Mouse (Mus musculus): Measurements from ENCODE around the gene BC035044.
A peak's percentile ranks its signal among the peaks of the same experiment; 100 is the strongest.
"Not testable (repeated sequence)": the region's sequence is repeated elsewhere in the genome, so short reads cannot be mapped to it uniquely, and the experiment has no call there.

BC035044 gene

GRCm38 (mm10) chr6:128890948-128891355, at the start of gene BC035044:
TSS of gene BC035044 (minus strand) at chr6:128891126.
- DNase-seq, result no peak

- not testable (repeated sequence) for DNase-seq
Measured at GRCm38 (mm10) chr6:128935889-128936665, 45.2 kb upstream of the BC035044 start.

- DNase-seq, result not testable (repeated sequence)
Measured at GRCm38 (mm10) chr6:128934081-128934480, 43.2 kb upstream of the BC035044 start, which contains the start of gene Clec2g. TSS of gene Clec2g (plus strand) at chr6:128934381.

GRCm38 (mm10) chr6:128933050-128933449, 42.1 kb upstream of the BC035044 start:
- no peak for DNase-seq

DNA sequence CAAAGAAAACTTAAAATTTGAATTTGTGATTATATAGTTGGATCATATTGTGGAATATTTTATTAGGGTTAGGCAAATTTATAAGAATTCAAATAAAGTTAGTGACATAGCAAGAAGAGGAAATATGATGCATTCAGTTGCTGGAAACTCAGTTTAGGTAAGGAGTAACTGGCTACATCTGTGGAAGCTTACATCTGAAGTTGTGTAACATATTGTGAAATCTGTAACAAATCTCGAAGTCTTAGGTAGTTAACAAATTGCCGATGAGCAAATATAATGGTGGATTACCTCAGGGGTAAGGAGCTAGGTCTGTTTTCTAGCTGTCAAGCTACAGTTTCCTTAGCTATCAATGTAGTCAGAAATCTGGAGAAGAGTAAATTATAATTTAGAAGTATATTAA, 26.4 kb upstream of the BC035044 start:
- DNase-seq, result no peak

DNA sequence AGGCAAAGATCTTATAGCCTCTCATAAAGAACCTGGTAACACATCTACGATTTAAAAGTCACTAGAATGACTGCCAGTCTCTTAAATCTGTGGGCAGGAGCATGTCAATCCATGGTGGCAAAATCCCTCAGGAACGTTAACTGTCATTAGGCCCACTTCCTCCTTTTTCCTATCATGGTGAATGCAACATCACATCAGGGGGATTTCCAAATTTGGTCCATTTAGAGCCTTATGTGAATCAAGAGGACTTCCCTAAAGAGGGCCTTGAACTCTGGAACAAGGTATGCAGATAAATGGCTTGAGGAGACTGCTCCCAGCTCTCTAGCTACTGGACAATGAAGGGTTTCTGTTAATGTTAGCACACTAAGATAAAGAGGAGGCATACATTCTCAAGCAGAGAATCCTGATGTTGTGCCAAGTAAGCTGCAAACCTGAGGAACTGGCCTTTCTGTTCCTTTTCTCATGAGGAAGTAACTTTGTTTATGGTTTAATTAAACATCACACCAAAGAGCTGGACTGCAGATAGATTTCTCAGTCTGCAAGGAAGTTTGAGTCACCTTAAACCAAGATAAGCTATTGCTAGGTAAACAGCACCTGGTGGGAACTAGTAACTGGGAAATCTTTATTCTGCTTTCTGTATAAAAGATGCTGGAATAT, 22.8 kb upstream of the BC035044 start:
- DNase-seq, result no peak

DNA sequence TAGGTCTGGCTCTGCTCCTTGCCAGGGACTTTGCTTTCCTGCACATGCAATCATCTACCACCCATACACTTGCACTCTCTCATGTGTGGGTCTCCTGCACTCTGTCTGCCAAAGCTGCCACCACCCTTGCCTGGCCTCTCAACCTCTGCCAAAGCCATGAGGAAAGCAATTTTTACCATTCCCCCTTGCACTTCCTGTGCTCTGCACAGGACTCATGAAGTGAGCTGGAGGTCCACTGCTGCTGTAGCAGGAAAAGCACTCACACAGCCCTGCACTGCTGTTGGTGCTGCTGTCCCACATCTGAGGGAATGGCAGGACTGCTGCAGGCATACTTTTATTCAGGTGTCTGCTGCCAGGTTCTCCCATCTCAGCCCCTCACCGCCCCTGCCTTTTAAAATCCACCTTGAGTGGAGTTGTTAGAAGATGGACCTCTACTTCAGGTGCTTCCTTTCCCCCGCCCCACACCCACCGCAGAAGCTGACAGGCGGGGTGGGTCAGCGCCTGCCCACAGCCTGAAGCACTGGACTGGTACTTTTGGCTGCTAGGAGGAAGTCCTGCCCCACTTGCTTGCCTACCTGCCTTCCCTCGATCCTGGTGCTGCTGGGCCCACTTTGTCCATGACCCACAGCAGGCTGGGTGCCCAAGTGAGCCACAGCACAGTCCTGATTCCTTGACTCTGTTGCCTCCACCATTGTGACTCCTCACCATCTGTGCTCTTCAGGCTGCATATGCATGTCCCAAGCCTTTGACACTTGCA, 10.0 kb upstream of the BC035044 start:
- not testable (repeated sequence) for DNase-seq

- DNase-seq, result no peak
Measured at GRCm38 (mm10) chr6:128900044-128900443, 9.1 kb upstream of the BC035044 start.

DNA sequence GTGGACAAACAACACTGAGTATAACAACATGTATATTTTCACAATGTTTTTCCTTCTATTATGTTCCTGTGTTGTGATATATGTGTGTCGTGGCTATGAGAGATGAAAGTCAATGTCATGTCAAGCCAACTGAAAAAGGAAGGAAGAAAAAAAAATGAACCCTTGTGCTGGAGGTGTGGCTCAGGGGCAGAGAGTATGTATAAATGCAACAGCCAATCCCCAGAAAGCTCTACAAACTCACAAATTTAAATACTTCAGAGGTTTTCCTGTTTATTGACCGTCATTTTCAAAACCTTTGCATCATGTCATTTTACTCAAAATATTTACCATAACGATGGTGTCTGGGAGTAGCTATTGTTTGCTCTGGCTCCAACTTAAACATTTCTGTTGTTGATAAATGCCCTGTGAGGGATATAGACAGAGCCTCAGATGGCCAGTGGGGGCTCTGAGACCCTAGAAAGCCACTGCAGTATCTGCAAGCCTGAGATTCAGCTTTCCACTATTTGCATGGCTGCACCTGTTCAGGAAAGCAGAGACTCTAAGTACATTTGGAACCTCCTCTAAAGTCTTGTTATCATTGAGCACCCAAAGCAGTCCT, 4.6 kb upstream of the BC035044 start:
- no peak for DNase-seq

DNA sequence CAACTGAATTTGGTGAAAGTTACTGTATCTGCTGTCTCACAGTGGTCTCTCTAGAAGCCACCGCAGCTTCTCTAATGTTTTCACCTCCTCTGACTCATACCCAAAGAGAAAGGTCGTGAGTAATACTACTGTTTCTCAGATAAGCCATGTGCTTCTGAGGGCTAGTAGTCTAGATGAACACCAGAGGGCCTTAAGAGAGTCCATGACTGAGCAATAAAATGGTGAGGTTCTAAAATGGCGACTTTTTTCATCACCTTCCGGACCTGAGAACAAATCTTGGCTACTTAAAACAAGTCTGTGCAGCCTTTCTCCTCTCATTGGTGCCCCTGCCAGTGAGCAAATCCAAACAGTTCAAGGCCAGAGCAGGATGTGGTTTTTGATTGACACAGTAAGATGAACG, 2.1 kb downstream of the BC035044 start:
- no peak for DNase-seq

DNA sequence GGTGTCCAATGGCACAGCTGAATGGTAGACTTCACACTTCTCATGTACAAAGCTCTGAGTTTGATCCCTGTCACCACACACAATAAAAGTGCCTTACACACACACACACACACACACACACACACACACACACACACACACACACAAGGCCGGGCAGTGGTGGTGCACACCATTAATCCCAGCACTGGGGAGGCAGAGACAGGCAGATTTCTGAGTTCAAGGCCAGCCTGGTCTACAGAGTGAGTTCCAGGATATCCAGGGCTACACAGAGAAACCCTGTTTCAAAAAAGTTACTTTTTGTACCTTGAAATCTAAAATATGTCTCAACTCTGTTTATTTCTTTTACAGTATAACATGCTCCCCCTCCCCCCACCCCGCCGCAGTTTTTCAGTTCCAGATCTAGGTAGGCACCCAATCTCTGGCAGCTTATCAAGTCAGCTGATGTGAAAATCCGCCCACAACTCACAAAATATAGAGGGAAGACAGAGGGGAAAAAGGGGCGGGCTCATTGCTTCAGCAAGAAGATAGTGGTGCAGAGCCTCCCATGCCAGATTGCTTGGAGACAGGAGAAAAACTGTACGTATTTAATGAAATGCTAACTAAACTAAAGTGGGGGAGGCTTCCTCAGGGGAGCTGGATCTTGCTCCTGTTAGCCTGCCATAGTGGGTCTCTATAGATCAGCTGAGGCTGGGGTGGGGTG, 3.7 kb downstream of the BC035044 start, which contains the start of gene Clec2i:
TSS of gene Clec2i (plus strand) at position 498 of the 700 bp plus-strand sequence.
- not testable (repeated sequence) for DNase-seq

DNA sequence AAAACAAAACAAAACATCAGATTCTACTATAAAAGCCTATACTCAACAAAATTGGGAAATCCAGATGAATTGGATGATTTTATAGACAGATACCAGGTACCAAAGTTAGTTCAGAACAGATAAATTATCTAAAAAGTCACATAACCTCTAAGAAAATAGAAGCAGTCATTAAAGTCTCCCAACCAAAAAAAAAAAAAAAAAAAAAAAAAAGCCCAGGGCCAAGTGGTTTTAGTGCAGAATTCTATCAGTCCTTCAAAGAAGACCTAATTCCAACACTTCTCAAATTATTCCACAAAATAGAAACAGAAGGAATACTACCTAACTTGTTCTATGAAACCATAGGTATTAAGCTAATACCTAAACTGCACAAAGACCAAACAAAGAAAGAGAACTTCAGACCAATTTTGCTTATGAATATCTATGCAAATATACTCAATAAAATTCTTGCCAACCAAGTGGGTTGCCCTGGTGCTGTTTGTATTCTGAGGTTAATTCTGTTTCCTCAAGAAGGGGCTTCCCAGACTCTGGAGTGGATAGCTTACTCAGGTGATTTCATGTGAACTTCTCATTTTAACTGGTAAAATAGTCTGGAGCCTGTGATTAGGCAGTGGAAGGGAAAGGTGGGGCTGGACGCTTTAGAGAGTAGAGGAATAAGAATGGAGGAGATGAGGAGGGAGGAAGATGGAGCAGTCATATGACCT, 18.9 kb downstream of the BC035044 start:
- no peak for DNase-seq

DNA sequence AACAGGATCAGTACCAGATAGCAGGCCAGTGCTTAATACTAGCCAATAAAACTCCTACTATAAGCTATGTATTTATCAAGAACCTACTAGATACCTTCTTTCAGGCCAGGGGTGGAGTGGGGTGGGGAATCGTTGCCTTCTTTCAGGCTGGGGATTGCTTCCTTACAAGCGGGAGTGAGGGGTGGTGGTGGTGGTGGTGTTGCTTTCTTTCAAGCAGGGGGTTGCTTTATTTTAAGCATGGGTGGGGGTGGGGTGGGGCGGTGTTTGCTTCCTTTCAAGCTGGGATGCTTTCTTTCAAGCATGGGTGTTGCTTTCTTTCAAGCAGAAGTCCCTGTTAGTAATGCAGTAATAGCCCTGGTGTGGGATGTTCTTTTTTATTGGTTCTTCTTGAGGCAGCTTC, 22.1 kb downstream of the BC035044 start:
- DNase-seq, result no peak

DNA sequence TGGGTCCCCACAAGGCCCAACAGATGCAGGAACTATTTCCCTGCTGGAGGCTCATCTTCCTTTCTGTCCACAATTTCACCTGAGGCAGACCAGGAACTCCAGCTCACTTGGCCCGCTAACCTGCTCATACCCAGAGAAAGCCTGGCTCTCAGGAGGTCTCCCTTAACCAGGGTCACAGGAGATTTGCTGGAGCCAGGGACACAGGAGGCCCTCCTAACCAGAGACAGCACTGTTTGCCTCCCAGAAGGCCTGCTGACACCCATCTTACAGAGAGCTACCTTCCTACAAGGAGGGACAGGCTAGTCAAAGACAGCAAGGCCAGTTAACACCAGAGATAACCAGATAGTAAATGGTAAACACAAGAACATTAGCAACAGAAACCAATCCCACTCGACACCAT, 33.0 kb downstream of the BC035044 start:
- no peak for DNase-seq

DNA sequence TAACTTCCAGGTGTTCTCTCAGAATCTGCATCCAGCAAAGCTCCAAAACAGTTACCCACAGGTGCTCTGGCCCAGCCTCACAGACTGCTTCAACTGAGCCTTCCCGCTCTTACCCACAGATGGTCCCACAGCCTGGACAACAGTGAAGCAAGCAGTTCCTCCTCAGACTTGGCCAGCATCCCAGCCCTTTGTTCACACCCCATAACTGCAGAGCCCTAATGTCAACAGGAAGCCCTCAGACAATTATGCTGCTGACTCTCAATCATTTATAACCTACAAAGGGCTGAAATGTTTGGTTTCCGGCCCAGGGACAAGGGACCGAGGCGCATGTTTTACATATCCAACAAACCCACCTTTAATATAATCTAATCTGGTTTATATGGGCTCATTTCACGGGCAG, 34.7 kb downstream of the BC035044 start:
- DNase-seq, result peak; percentile 67 to 85

- no peak for DNase-seq
Measured at GRCm38 (mm10) chr6:128855477-128855876, 35.4 kb downstream of the BC035044 start.

DNA sequence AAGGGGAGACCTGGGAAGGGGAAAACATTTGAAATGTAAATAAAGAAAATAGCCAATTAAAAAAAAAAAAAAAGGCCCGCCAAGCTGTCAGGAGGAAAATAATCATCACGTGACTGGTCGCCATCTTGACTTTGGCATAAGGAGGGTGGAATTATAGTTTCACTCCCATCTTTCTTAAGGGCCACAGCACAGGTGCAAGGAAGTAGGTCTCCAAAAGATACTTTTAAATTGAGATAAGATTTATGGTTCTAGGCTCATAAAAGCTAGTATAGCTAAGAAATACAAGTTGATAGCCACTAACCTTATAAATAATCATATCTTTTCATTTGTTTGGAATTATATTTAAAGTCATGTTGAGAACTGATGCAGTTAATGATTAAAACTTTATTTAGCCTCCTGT, 36.0 kb downstream of the BC035044 start:
- DNase-seq, result no peak

DNA sequence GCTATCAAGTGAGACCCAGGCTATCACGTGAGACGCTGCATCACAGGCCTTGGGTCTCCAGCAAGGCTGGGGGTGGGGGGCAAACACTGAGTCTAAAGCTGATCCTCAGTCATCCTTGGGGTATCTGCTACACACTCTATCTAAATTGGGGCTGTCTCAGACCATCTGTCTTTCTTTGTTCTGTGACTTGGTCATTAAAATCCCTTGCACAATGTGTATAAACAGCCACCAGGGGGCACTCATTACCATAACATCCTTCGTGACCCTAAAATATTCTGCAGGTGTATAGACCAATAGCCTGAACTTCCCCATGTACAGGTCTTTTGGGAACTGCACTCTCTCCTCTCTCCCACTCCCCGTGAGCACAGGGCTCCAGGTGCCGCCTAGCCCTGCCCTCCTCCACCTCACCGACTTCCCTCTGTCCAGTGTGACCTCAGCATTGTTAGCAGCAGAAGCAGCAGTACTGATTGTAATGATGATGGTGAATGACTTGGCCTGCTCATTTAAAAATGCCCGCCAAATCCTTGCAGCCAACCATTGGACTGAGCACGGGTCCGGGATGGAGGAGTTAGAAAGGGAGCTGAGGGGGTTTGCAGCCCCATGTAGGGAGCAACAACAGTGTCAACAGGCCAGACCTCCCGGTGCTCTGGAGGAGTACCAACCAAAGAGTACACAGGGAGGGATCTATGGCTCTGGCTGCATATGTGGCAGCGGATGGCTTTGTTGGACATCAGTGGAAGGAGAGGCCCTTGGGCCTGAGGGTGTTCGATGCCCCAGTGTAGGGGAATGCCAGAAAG, 36.7 kb downstream of the BC035044 start:
- peak; percentile 63 to 77 for DNase-seq

- no peak for DNase-seq
Measured at GRCm38 (mm10) chr6:128852766-128853165, 38.2 kb downstream of the BC035044 start.

DNA sequence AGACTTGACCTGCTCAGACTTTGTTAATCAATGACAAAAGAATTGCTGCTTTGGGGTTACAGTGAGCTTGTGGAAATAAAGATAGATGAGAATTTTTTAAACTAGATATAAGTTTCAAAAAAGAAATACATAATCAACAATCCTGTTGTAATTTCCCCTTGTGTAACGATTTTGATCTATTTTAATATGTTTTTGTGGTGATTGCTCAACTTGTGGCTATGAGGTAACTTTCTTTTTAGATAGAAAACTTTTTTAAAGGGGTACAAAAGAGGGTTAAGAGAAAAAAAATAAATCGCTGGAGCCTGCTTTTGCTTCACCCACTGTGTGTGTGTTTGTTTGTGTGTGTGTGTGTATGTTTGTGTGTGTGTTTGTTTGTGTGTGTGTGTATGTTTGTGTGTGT, 39.8 kb downstream of the BC035044 start:
- DNase-seq, result no peak

DNA sequence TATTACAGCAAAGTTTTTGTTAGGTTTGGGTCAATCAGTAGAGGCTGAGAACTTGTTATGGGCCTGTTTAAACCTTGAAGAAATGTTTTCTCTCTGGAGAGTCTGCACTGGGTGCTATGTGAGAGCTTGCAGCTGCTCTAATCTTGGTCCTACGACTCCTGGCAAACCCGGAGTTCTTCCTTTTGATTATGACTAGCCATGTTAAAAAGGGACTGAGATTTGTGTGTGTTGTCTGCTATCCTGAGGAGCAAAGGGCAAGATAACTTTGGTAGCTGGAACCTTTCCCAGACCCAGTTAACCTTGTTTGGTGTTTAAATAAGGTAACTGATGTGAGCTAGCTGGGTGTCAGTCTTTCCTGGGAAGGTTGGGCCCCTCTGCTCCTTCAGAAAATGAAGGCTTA, 40.3 kb downstream of the BC035044 start:
- DNase-seq, result no peak

Data from cerebellum, postnatal 25 days (tissue).